Mouse (Mus musculus): Measurements from ENCODE around the gene Borcs8. TPM values are rescaled to one million over a fixed set of nuclear protein-coding genes. Genes with fewer than 3 reads are reported as not detected.

Borcs8 gene
- polyA plus RNA-seq, 1 experiment from 2014 or later = 60.0 TPM

DNA sequence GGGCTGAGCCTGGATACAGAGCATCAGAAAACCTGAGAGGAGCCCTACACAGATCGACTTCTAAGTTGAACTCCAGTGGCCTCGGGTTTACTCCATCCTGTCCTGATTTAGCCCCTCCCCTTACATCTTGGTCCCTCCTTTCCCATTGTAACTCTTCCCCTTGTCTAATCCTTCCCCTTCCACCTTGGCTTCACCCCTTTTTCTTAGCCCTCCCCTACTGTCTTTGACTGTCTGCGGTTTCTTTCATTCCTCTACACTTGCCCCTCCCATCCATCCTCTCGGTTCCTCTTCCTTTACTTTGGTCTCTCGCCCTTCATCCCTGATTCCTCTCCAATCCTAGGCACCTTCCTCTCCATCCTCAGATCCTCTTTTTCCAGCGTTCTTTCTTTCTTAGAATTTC, 24.8 kb upstream of the Borcs8 start:
- Histone ChIP-seq H3K27me3 (replicated peaks; ENCODE audit: control insufficient read depth, insufficient read depth, low read length) (no peaks in the 10 kb centered on the region), H3K4me1 (replicated peaks; ENCODE audit: control insufficient read depth, insufficient read depth, low read length) (peaks cover 49% of the 10 kb centered on the region), H3K4me2 (ENCODE audit: low read length) (no peak overlapping the region), H3K9ac (replicated peaks; ENCODE audit: low read depth, low read length) (no peak overlapping the region), H3K27ac (ENCODE audit: low read length) (no peak overlapping the region), H3K9me3 (ENCODE audit: control insufficient read depth, low read length) (no peaks in the 10 kb centered on the region), H3K4me3 (replicated peaks; ENCODE audit: low read length) (no peak overlapping the region), H3K36me3 (ENCODE audit: control insufficient read depth, insufficient read depth) (peaks cover 46% of the 10 kb centered on the region; the same call in 1 of the 2 replicates)
- WGBS = 23% methylated on average over 6 of the region's 6 CpGs
- ATAC-seq = no peak

DNA sequence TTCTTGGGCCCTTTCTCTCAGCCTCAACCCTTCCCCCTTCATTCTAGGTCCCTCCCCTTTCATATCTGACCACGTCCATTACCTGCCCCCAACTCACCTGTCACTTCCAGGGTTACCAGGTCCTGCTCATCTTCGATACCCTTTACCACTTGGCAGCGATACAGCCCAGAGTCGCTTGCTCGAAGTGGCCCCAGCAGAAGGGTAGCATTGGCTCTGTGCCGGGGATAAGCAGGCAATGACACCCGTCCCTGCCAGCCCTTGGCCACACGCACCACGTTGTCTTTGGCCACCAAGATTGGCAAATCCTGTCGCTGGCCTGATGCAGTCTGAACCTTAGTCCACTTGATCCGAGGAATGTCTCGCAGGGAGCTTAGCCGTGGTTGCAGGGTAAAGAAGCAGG, 24.4 kb upstream of the Borcs8 start:
- Histone ChIP-seq H3K27ac (ENCODE audit: low read length) (no peak overlapping the region), H3K4me2 (ENCODE audit: low read length) (no peak overlapping the region), H3K36me3 (ENCODE audit: control insufficient read depth, insufficient read depth) (peaks cover 42% of the 10 kb centered on the region; the same call in 1 of the 2 replicates), H3K4me3 (replicated peaks; ENCODE audit: low read length) (no peak overlapping the region), H3K4me1 (replicated peaks; ENCODE audit: control insufficient read depth, insufficient read depth, low read length) (peaks cover 47% of the 10 kb centered on the region), H3K9me3 (ENCODE audit: control insufficient read depth, low read length) (no peaks in the 10 kb centered on the region), H3K27me3 (replicated peaks; ENCODE audit: control insufficient read depth, insufficient read depth, low read length) (no peaks in the 10 kb centered on the region), H3K9ac (replicated peaks; ENCODE audit: low read depth, low read length) (no peak overlapping the region)
- WGBS = 69% methylated on average over 13 of the region's 13 CpGs
- no peak for ATAC-seq

DNA sequence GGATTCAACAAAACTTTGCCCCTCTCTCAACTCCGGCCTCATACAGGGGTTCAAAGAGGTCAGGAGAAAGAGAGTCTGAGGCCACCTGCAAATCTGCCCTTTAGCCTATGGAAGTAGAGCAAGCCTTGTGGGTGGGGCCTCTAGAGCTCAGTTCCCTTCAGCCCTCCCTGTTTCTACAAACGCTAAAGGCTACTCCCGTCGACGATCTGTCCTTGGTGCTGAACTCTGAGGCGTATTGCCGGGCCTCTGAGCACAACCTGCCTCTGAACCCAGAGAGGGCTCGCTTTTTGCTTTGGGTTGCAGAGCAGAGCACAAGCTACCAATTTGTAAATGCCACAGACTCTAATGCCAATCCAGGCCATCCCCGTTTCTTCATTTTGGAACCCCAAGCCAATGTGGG, 21.7 kb upstream of the Borcs8 start:
- no peaks in the 10 kb centered on the region for H3K9me3 ChIP-seq (ENCODE audit: control insufficient read depth, low read length)
- WGBS = 16% methylated on average over 9 of the region's 9 CpGs
- H3K4me2 ChIP-seq (ENCODE audit: low read length) = peak overlapping the region; percentile 80
- peak overlapping the region; percentile 25 for H3K4me3 ChIP-seq (replicated peaks; ENCODE audit: low read length)
- peaks cover 18% of the 10 kb centered on the region; the same call in 1 of the 2 replicates for H3K36me3 ChIP-seq (ENCODE audit: control insufficient read depth, insufficient read depth)
- H3K4me1 ChIP-seq (replicated peaks; ENCODE audit: control insufficient read depth, insufficient read depth, low read length) = peaks cover 41% of the 10 kb centered on the region
- ATAC-seq = no peak
- no peaks in the 10 kb centered on the region for H3K27me3 ChIP-seq (replicated peaks; ENCODE audit: control insufficient read depth, insufficient read depth, low read length)
- H3K9ac ChIP-seq (replicated peaks; ENCODE audit: low read depth, low read length) = peak overlapping the region; percentile 43
- H3K27ac ChIP-seq (ENCODE audit: low read length) = no peak overlapping the region

DNA sequence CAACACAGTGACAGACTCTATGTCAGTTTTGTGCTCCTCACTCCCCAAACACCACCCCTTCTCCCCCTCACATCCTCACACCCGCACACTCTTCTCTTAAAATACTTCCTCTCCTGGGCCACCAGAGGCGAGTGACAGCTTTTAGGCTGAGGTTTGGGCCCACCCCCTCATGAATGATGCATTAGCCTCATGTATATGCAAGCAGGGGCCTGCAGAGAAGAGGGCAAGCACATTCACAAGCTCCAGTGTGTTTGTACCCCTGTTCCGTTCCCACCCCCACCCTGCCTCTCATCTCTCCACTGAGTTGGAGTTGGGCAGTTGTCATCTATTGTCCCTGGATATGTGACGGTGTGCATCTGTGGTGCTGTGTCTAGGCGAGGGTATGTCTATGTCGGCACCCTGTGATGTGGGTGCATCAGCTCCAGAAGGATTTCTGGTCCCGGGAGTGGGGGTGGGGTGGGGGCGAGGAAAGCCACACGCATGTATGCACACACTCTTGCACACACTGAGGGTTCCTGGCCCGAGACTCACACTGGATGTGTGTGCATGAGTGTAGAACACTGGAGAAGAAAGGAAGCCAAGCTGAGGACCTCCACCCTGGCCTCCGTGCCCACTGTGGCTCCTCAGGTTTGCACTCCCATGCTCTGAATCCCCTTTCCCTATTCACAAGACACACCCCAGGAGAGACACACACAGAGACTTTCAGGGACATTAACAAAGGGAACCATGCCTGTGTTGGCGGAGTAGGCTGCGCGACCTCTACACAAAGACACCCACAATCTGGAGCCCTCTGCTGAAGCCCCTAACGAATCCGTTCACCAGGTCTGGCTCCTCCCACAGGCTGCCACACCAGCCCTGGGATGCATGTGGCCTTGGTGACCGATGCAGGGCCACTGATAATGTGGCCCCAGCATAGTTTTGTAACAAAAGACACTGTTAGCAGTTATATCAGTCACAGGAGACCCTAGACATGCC, 20.3 kb upstream of the Borcs8 start:
- Histone ChIP-seq H3K27me3 (replicated peaks; ENCODE audit: control insufficient read depth, insufficient read depth, low read length) (no peaks in the 10 kb centered on the region), H3K36me3 (ENCODE audit: control insufficient read depth, insufficient read depth) (peaks cover 16% of the 10 kb centered on the region; the same call in 1 of the 2 replicates), H3K4me3 (replicated peaks; ENCODE audit: low read length) (peak overlapping the region; percentile 76), H3K4me1 (replicated peaks; ENCODE audit: control insufficient read depth, insufficient read depth, low read length) (peaks cover 35% of the 10 kb centered on the region), H3K9ac (replicated peaks; ENCODE audit: low read depth, low read length) (peak overlapping the region; percentile 86), H3K9me3 (ENCODE audit: control insufficient read depth, low read length) (no peaks in the 10 kb centered on the region), H3K4me2 (ENCODE audit: low read length) (peak overlapping the region; percentile 80), H3K27ac (ENCODE audit: low read length) (peak overlapping the region; percentile 93)
- ATAC-seq = peak; percentile 91
- 0% methylated on average over 17 of the region's 17 CpGs for WGBS

DNA sequence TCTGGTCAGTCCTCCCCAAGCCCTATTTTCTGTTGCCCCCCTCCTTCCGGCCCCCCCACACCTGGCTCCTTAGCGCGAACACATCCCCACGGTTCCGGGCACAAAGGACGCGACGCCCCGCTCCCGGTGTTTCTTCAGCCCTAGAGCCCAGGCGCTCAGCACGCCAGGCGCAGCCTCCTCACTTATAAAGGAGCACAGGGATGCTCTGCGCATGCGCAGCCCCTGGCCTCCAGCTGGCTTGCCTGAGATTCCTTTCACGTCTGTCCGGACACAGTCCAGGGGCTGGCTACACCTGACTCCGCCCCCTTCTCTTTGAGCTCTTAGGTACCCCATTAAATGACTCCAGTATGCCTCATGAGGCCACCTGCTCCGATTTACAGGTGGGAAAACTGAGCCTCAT, 18.6 kb upstream of the Borcs8 start, which contains the start of gene Ncan:
Gene Ncan (minus strand): TSS at position 207 of the 400 bp plus-strand sequence.
- H3K9me3 ChIP-seq (ENCODE audit: control insufficient read depth, low read length) = no peaks in the 10 kb centered on the region
- H3K4me2 ChIP-seq (ENCODE audit: low read length) = peak within 1 kb of the TSS; percentile 80
- WGBS = under 1% methylated on average over 19 of the region's 19 CpGs
- peak within 1 kb of the TSS; percentile 86 for H3K9ac ChIP-seq (replicated peaks; ENCODE audit: low read depth, low read length)
- ATAC-seq = peak; percentile 55
- H3K4me3 ChIP-seq (replicated peaks; ENCODE audit: low read length) = peak within 1 kb of the TSS; percentile 76
- peak within 1 kb of the TSS; percentile 93 for H3K27ac ChIP-seq (ENCODE audit: low read length)
- H3K4me1 ChIP-seq (replicated peaks; ENCODE audit: control insufficient read depth, insufficient read depth, low read length) = peaks cover 27% of the 10 kb centered on the region
- peaks cover 6% of the 10 kb centered on the region; the same call in 1 of the 2 replicates for H3K36me3 ChIP-seq (ENCODE audit: control insufficient read depth, insufficient read depth)
- H3K27me3 ChIP-seq (replicated peaks; ENCODE audit: control insufficient read depth, insufficient read depth, low read length) = no peaks in the 10 kb centered on the region

DNA sequence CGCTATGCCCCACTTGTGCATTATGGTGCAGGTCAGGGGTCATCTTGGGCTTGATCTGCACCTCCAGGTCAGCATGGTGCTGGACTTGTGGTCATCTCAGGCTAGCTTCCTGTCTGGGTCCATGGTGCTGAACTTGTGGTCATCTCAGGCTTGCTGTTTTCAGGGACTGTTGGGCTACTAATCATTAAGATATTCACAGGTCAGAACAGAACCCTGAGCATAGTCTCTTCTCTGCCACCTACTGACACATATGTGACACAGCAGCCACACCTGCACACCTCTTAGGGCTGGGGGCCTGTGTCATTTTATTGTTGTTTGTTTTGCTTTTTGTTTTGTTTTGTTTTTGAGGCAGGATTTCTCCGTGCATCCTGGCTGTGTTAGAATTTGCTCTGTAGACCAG, 16.4 kb upstream of the Borcs8 start:
- Histone ChIP-seq H3K4me1 (replicated peaks; ENCODE audit: control insufficient read depth, insufficient read depth, low read length) (peaks cover 11% of the 10 kb centered on the region), H3K4me2 (ENCODE audit: low read length) (no peak overlapping the region), H3K36me3 (ENCODE audit: control insufficient read depth, insufficient read depth) (no peaks in the 10 kb centered on the region), H3K9ac (replicated peaks; ENCODE audit: low read depth, low read length) (no peak overlapping the region), H3K9me3 (ENCODE audit: control insufficient read depth, low read length) (no peaks in the 10 kb centered on the region), H3K27me3 (replicated peaks; ENCODE audit: control insufficient read depth, insufficient read depth, low read length) (no peaks in the 10 kb centered on the region), H3K27ac (ENCODE audit: low read length) (no peak overlapping the region), H3K4me3 (replicated peaks; ENCODE audit: low read length) (no peak overlapping the region)
- 56% methylated on average over 2 of the region's 2 CpGs for WGBS
- no peak for ATAC-seq

DNA sequence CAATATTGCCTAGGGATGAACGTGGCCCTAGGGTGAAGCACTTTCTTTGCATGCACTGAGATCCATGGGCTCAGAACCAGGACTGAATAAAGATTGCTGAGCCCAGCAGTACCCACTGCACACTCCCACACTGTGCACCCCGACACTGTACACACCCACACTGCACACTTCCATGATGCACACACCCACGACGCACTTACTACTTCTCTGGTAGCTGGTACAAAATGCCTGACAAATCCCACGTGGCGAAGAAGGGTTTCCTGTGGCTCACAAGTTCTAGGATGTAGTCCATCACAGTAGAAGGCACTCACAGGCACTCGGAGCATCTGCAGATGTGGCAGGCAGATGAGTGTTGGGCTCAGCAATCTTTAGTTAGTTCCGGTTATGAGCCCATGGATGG, 14.3 kb upstream of the Borcs8 start:
- no peak overlapping the region for H3K4me2 ChIP-seq (ENCODE audit: low read length)
- no peak for ATAC-seq
- no peaks in the 10 kb centered on the region for H3K9me3 ChIP-seq (ENCODE audit: control insufficient read depth, low read length)
- peaks cover 19% of the 10 kb centered on the region for H3K4me1 ChIP-seq (replicated peaks; ENCODE audit: control insufficient read depth, insufficient read depth, low read length)
- WGBS = 65% methylated on average over 8 of the region's 8 CpGs
- no peaks in the 10 kb centered on the region for H3K27me3 ChIP-seq (replicated peaks; ENCODE audit: control insufficient read depth, insufficient read depth, low read length)
- H3K36me3 ChIP-seq (ENCODE audit: control insufficient read depth, insufficient read depth) = no peaks in the 10 kb centered on the region
- H3K27ac ChIP-seq (ENCODE audit: low read length) = no peak overlapping the region
- H3K9ac ChIP-seq (replicated peaks; ENCODE audit: low read depth, low read length) = no peak overlapping the region
- H3K4me3 ChIP-seq (replicated peaks; ENCODE audit: low read length) = no peak overlapping the region

DNA sequence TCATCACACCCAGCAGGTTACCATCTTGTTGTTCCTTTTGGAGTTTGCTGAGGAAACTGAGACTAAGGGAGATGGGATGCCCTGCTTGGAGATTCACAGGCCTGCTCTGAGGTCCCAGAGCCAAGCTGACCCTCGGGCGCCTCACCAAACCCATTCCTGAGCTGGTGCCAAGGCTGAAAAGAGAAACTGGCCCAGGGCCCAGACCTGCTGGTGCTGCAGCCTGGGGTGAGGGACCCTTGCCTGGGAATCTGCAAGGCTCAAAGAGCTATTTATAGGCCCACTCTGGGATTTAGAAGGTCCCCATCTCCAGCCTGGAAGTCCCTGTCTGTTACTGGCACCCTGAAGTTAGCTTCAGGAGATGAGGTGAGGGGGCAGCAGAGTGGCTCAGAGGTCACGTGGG, 10.9 kb upstream of the Borcs8 start:
- Histone ChIP-seq H3K36me3 (ENCODE audit: control insufficient read depth, insufficient read depth) (no peaks in the 10 kb centered on the region), H3K4me1 (replicated peaks; ENCODE audit: control insufficient read depth, insufficient read depth, low read length) (peaks cover 30% of the 10 kb centered on the region), H3K27me3 (replicated peaks; ENCODE audit: control insufficient read depth, insufficient read depth, low read length) (no peaks in the 10 kb centered on the region), H3K27ac (ENCODE audit: low read length) (peak overlapping the region; percentile 71), H3K9ac (replicated peaks; ENCODE audit: low read depth, low read length) (0 out of 2 replicates have a peak overlapping the region, but pooled peaks have one; percentile 4), H3K4me3 (replicated peaks; ENCODE audit: low read length) (no peak overlapping the region), H3K9me3 (ENCODE audit: control insufficient read depth, low read length) (no peaks in the 10 kb centered on the region), H3K4me2 (ENCODE audit: low read length) (no peak overlapping the region)
- ATAC-seq = peak; percentile 24; the same call in 1 of the 2 replicates
- 36% methylated on average over 3 of the region's 3 CpGs for WGBS

DNA sequence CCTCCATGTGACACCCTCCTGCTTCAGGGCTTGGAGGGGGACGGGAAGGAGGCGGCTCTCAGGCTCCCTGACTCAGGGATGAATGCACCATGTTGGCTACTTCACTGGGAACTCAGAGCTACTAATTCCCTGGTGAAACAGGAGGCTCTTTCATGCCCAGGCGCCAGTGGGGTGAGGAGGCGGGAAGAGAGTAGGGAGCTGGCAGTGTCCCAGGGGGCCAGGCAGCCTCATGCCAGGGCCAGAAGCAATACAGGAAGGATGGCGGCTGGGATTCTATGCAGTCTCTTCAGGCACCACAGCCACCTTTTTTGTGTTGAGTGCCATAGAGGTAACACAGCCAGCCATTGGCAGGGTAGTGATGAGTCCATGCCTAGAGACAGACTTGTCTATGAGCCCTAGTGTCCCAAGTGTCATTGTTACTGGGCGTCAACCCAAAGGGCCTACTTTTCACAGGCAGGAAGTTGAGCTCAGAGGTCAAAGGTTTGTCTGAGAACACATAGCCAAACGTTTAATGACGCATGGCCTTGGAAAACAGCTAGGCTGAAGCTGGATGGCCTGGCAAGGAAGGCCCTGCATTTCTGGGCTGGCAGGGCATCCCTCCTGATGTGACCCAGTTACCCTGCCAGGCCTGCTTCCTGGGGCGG, 9.9 kb upstream of the Borcs8 start:
- peaks cover 4% of the 10 kb centered on the region for H3K36me3 ChIP-seq (ENCODE audit: control insufficient read depth, insufficient read depth)
- no peak overlapping the region for H3K9ac ChIP-seq (replicated peaks; ENCODE audit: low read depth, low read length)
- H3K4me2 ChIP-seq (ENCODE audit: low read length) = no peak overlapping the region
- no peaks in the 10 kb centered on the region for H3K9me3 ChIP-seq (ENCODE audit: control insufficient read depth, low read length)
- peaks cover 30% of the 10 kb centered on the region for H3K4me1 ChIP-seq (replicated peaks; ENCODE audit: control insufficient read depth, insufficient read depth, low read length)
- WGBS = 37% methylated on average over 9 of the region's 9 CpGs
- no peak overlapping the region for H3K4me3 ChIP-seq (replicated peaks; ENCODE audit: low read length)
- no peaks in the 10 kb centered on the region for H3K27me3 ChIP-seq (replicated peaks; ENCODE audit: control insufficient read depth, insufficient read depth, low read length)
- peak; percentile 68 for ATAC-seq
- peak overlapping the region; percentile 71 for H3K27ac ChIP-seq (ENCODE audit: low read length)

Measured in forebrain, embryonic 16.5 days (tissue).